Mouse (Mus musculus): ENCODE data around the gene Fxr2.

- TF ChIP-seq CTCF (IDR thresholded peaks at IDR 0.05; ENCODE audit: low read depth, low read length), result no peak
- TF ChIP-seq POLR2A (IDR thresholded peaks at IDR 0.05; ENCODE audit: extremely low read depth, insufficient read depth, low read length), result no peak
Measured at GRCm38 (mm10) chr11:69617805-69618204, 15.0 kb upstream of the Fxr2 start, which contains the start of gene Shbg.
